Mouse (Mus musculus) CH12.LX (cell line): ENCODE data around the gene Gm11037. TPM values are rescaled to one million over a fixed set of nuclear protein-coding genes. Genes with fewer than 3 reads are reported as not detected.

ENCODE experiments used
- DNase-seq: peaks from one replicate; pipeline ENCODE4 v3.0.0-alpha.2; 2013; ENCODE audit errors: extremely low read depth
- H3K27ac ChIP-seq: 2 replicates; pipeline ENCODE4 v1.5.1; 2012; ENCODE audit warnings: low read depth, mild to moderate bottlenecking, control low read depth, moderate library complexity; ENCODE audit not compliant: insufficient read depth
- H3K27me3 ChIP-seq: replicated peaks from 2 replicates; pipeline ENCODE3; 2012; ENCODE audit warnings: inconsistent platforms
- H3K36me3 ChIP-seq, 2 experiments: replicated peaks in 1 of 2; 2 replicates each; pipeline versions ENCODE3 to v1.6.1; 2012; ENCODE audit warnings: inconsistent platforms in 1 of 2, low read length in 1 of 2, mild to moderate bottlenecking in 1 of 2, mixed read lengths in 1 of 2, moderate library complexity in 1 of 2; ENCODE audit not compliant: control insufficient read depth in 1 of 2, insufficient read depth in 1 of 2
- H3K4me1 ChIP-seq, 2 experiments: 2 replicates each; pipeline ENCODE4 v1.6.1; 2012; ENCODE audit warnings: inconsistent platforms in 1 of 2, moderate library complexity in 1 of 2; ENCODE audit not compliant: insufficient read depth in 2 of 2, control insufficient read depth in 1 of 2
- H3K4me2 ChIP-seq: 2 replicates; pipeline ENCODE4 v1.6.1; 2012; ENCODE audit warnings: low read depth, mild to moderate bottlenecking, control low read depth; ENCODE audit not compliant: poor library complexity, insufficient read depth, severe bottlenecking
- H3K4me3 ChIP-seq, 3 experiments: fragments of 150-350 bp in 1 of 3; sonication (generic) in 1 of 3; replicated peaks in 1 of 3; 2 replicates each; pipeline versions ENCODE3 to v1.5.1; 2011 to 2012; ENCODE audit warnings: low read depth in 2 of 3, low read length in 2 of 3, mild to moderate bottlenecking in 2 of 3, moderate library complexity in 2 of 3, control low read depth in 1 of 3, improper control_type of control experiment in 1 of 3, inconsistent platforms in 1 of 3, mixed read lengths in 1 of 3; ENCODE audit not compliant: poor library complexity in 1 of 3
- H3K79me2 ChIP-seq: replicated peaks from 2 replicates; pipeline ENCODE4 v1.6.1; 2012; ENCODE audit warnings: mild to moderate bottlenecking, moderate library complexity; ENCODE audit not compliant: control insufficient read depth, poor library complexity, insufficient read depth, severe bottlenecking; ENCODE audit errors: extremely low read depth
- H3K9ac ChIP-seq: 2 replicates; pipeline ENCODE4 v1.6.1; 2012; ENCODE audit warnings: low read depth, mild to moderate bottlenecking, control low read depth, moderate library complexity; ENCODE audit not compliant: insufficient read depth
- H3K9me3 ChIP-seq: replicated peaks from 2 replicates; pipeline ENCODE3; 2012; ENCODE audit warnings: low read length, inconsistent platforms, mixed read lengths
- CHD1 ChIP-seq: IDR thresholded peaks from 2 replicates; pipeline ENCODE4 v1.6.1; 2012; ENCODE audit warnings: low read depth, low read length, improper control_type of control experiment, inconsistent platforms
- CHD2 ChIP-seq: IDR thresholded peaks from 2 replicates; pipeline ENCODE4 v1.6.1; 2011; ENCODE audit warnings: low read length, improper control_type of control experiment
- E2F4 ChIP-seq: IDR thresholded peaks from 2 replicates; pipeline ENCODE4 v1.6.1; 2011; ENCODE audit warnings: low read depth, low read length, improper control_type of control experiment; ENCODE audit not compliant: insufficient replicate concordance
- EP300 ChIP-seq: IDR thresholded peaks from 2 replicates; pipeline ENCODE4 v1.6.1; 2011; ENCODE audit warnings: low read length, improper control_type of control experiment
- ETS1 ChIP-seq: conservative IDR thresholded peaks from 2 replicates; pipeline ENCODE4 v1.6.1; 2012; ENCODE audit warnings: low read depth, mild to moderate bottlenecking, inconsistent platforms, low read length, improper control_type of control experiment, moderate library complexity
- HCFC1 ChIP-seq: IDR thresholded peaks from 2 replicates; pipeline ENCODE4 v1.6.1; 2012; ENCODE audit warnings: low read depth, mild to moderate bottlenecking, inconsistent platforms, low read length, improper control_type of control experiment
- IRF4 ChIP-seq: IDR thresholded peaks from 2 replicates; pipeline ENCODE4 v1.6.1; 2014; ENCODE audit warnings: low read depth, mild to moderate bottlenecking, inconsistent platforms, low read length, improper control_type of control experiment
- NRF1 ChIP-seq: IDR thresholded peaks from 2 replicates; pipeline ENCODE4 v1.6.1; 2014; ENCODE audit warnings: low read depth, mild to moderate bottlenecking, inconsistent platforms, low read length, improper control_type of control experiment, moderate library complexity
- PAX5 ChIP-seq: IDR thresholded peaks from 2 replicates; pipeline ENCODE4 v1.6.1; 2012; ENCODE audit warnings: low read length, inconsistent platforms, mixed read lengths
- POLR2AphosphoS2 ChIP-seq: IDR thresholded peaks from 2 replicates; pipeline ENCODE4 v1.6.1; 2011; ENCODE audit warnings: low read depth, low read length, improper control_type of control experiment
- RCOR1 ChIP-seq: conservative IDR thresholded peaks from 2 replicates; pipeline ENCODE4 v1.6.1; 2012; ENCODE audit warnings: low read depth, mild to moderate bottlenecking, inconsistent platforms, low read length, improper control_type of control experiment
- SIN3A ChIP-seq: IDR thresholded peaks from 2 replicates; pipeline ENCODE4 v1.6.1; 2012; ENCODE audit warnings: low read length, improper control_type of control experiment, inconsistent platforms
- SMC3 ChIP-seq: IDR thresholded peaks from 2 replicates; pipeline ENCODE4 v1.6.1; 2011; ENCODE audit warnings: low read depth, low read length, improper control_type of control experiment
- TBP ChIP-seq: conservative IDR thresholded peaks from 2 replicates; pipeline ENCODE4 v1.6.1; 2011; ENCODE audit warnings: low read depth, low read length, improper control_type of control experiment
- TCF12 ChIP-seq: IDR thresholded peaks from 2 replicates; pipeline ENCODE4 v1.6.1; 2014; ENCODE audit warnings: low read depth, mild to moderate bottlenecking, inconsistent platforms, low read length, improper control_type of control experiment
- UBTF ChIP-seq: IDR thresholded peaks from 2 replicates; pipeline ENCODE4 v1.6.1; 2012; ENCODE audit warnings: low read depth, mild to moderate bottlenecking, inconsistent platforms, low read length, improper control_type of control experiment, moderate library complexity
- USF2 ChIP-seq: conservative IDR thresholded peaks from 2 replicates; pipeline ENCODE4 v1.6.1; 2011; ENCODE audit warnings: low read depth, low read length, improper control_type of control experiment
- dilution Hi-C: fragments of 300-500 bp; cut with MboI; formaldehyde crosslinking; loops from 2 replicates; pipeline ENCODE4 v1.14.3; 2020; ENCODE audit warnings: low sequenced_read_pairs; ENCODE audit not compliant: extremely low pct_unique_long_range_greater_than_20kb, extremely low pct_ligation_motif_present
- in situ Hi-C: fragments of 300-500 bp; cut with MboI; formaldehyde crosslinking; loops from 3 replicates; pipeline ENCODE4 v1.14.3; 2019; ENCODE audit warnings: low sequenced_read_pairs, low pct_ligation_motif_present, low pct_unique_long_range_greater_than_20kb, mixed read lengths
- polyA plus RNA-seq: library from polyadenylated mRNA; unstranded; fragments of >175 nt; gene quantifications from 2 replicates; pipeline ENCODE4 v1.2.1, GENCODE M21; 2012; ENCODE audit warnings: low read depth; ENCODE audit not compliant: insufficient read length
- total RNA-seq, 2 experiments: library from RNA; depleted of rRNA; stranded (reverse); fragments of 300-350 nt in 1 of 2; fragments of >200 nt in 1 of 2; gene quantifications; 2 replicates each; pipeline ENCODE4 v1.2.3; 2012 to 2014

Gm11037 gene
- total and polyA plus RNA-seq, 3 experiments = not detected

GRCm38 (mm10) chr2:131168914-131169313 is 35.6 kb downstream of the Gm11037 start:
- in situ Hi-C loops (no loop called here), dilution Hi-C loops (no loop called here)
- Histone ChIP-seq H3K27me3 (no peaks in the 10 kb centered on the region), H3K27ac (no peak overlapping the region), H3K9me3 (peaks cover 13% of the 10 kb centered on the region), H3K4me2 (no peak overlapping the region), H3K79me2 (no peaks in the 10 kb centered on the region), H3K4me3 (no peak overlapping the region), H3K4me1 (peaks cover 0 to 7% of the 10 kb centered on the region in 2 experiments; a peak in 1 of 4 replicates), H3K9ac (no peak overlapping the region), H3K36me3 (peaks cover 0 to 4% of the 10 kb centered on the region in 2 experiments)
- TF ChIP-seq CHD1 = no peak
- TF ChIP-seq IRF4 = no peak
- TF ChIP-seq TCF12 = no peak
- TF ChIP-seq SMC3 = no peak
- TF ChIP-seq CHD2 = no peak
- no peak for DNase-seq

- DNase-seq = no peak
- TF ChIP-seq E2F4 (no peak), ETS1 (no peak), PAX5 (no peak), EP300 (no peak), TCF12 (no peak), UBTF (no peak)
- no peaks in the 10 kb centered on the region for H3K27me3 ChIP-seq
- in situ Hi-C loops (no loop called here), dilution Hi-C loops (no loop called here)
- peaks cover 0 to 4% of the 10 kb centered on the region in 2 experiments for H3K36me3 ChIP-seq
- H3K9ac ChIP-seq = no peak overlapping the region
- H3K27ac ChIP-seq = no peak overlapping the region
- peaks cover 3% of the 10 kb centered on the region for H3K9me3 ChIP-seq
- H3K79me2 ChIP-seq = no peaks in the 10 kb centered on the region
- no peak overlapping the region for H3K4me3 ChIP-seq
- no peak overlapping the region for H3K4me2 ChIP-seq
- peaks cover 2 to 11% of the 10 kb centered on the region in 2 experiments; a peak in 1 of 4 replicates for H3K4me1 ChIP-seq
Observed at GRCm38 (mm10) chr2:131170936-131171335, 37.6 kb downstream of the Gm11037 start.

GRCm38 (mm10) chr2:131171401-131172104 is 38.3 kb downstream of the Gm11037 start:
- in situ Hi-C loops = no loop called here
- Histone ChIP-seq H3K27me3 (no peaks in the 10 kb centered on the region), H3K4me1 (peaks cover 2 to 6% of the 10 kb centered on the region in 2 experiments; a peak in 1 of 4 replicates), H3K9ac (no peak overlapping the region), H3K79me2 (no peaks in the 10 kb centered on the region), H3K36me3 (peaks cover 0 to 5% of the 10 kb centered on the region in 2 experiments), H3K9me3 (peaks cover 3% of the 10 kb centered on the region), H3K4me2 (no peak overlapping the region), H3K27ac (no peak overlapping the region), H3K4me3 (no peak overlapping the region)
- dilution Hi-C loops = no loop called here
- TF ChIP-seq SMC3 (no peak), POLR2AphosphoS2 (no peak), HCFC1 (no peak), PAX5 (no peak), NRF1 (no peak), RCOR1 (no peak), SIN3A (no peak), TBP (no peak), USF2 (no peak)
- no peak for DNase-seq
